In genomic region chr1:135852044-135852756, GRCm38 (mm10) we compare ENCODE assay signal across 10 mouse cellular contexts. TPM values are rescaled to one million over a fixed set of nuclear protein-coding genes. Genes with fewer than 3 reads are reported as not detected.
DNase-seq lines count a peak whose midpoint lies in the region; ATAC-seq and TF ChIP-seq lines count a peak whose summit lies in the region.
"Had no signal": no experiment of that assay in that cellular context is flagged by ENCODE, and none has a peak within 500 bp of the region (broad histone marks: within the 10 kb centered on the region; RNA-seq: fewer than 3 reads in every experiment).

No protein-coding gene starts in this region.

- no peak for TF ChIP-seq CTCF in heart, postnatal 0 days (IDR thresholded peaks at IDR 0.05; ENCODE audit: low read depth)

- no peak overlapping the region for H3K4me3 ChIP-seq in heart, embryonic 11.5 days (ENCODE audit: low read depth, low read length)
- no peak overlapping the region for H3K4me3 ChIP-seq in heart, postnatal 0 days (ENCODE audit: low read depth, low read length)
- H3K4me3 ChIP-seq in liver, embryonic 11.5 days (ENCODE audit: low read depth, low read length): no peak overlapping the region

- peaks cover 8% of the 10 kb centered on the region for H3K36me3 ChIP-seq in heart, embryonic 11.5 days (ENCODE audit: control insufficient read depth, insufficient read depth, low read length)
- H3K36me3 ChIP-seq in heart, postnatal 0 days (replicated peaks; ENCODE audit: control insufficient read depth, insufficient read depth, low read length): peaks cover 58% of the 10 kb centered on the region
- H3K36me3 ChIP-seq in liver, embryonic 11.5 days (ENCODE audit: control insufficient read depth, insufficient read depth, low read length): no peaks in the 10 kb centered on the region

- H3K4me1 ChIP-seq in heart, embryonic 11.5 days (ENCODE audit: control insufficient read depth, insufficient read depth, low read length): peaks cover 35% of the 10 kb centered on the region
- peaks cover 10% of the 10 kb centered on the region; the same call in 1 of the 2 replicates for H3K4me1 ChIP-seq in heart, postnatal 0 days (ENCODE audit: control insufficient read depth, insufficient read depth)
- H3K4me1 ChIP-seq in liver, embryonic 11.5 days (replicated peaks; ENCODE audit: control insufficient read depth, insufficient read depth, low read length): peaks cover 40% of the 10 kb centered on the region

- no peak for DNase-seq in heart, postnatal 36 days
- peak; percentile 89 for DNase-seq in brain, adult 2 months (ENCODE audit: low read depth, low spot score)
- peak; percentile 5 for DNase-seq in heart, postnatal 0 days (ENCODE audit: low spot score)
- DNase-seq in neural tube, embryonic 10.5 days (ENCODE audit: extremely low spot score, low spot score): peak; percentile 34
- no peak for DNase-seq in liver, embryonic 11.5 days (ENCODE audit: low spot score)
- no peak for DNase-seq in spleen, postnatal 10 days (ENCODE audit: low spot score in 2 of 2)
- DNase-seq in urinary bladder, postnatal 14 days (ENCODE audit: low spot score): no peak
- DNase-seq: adrenal gland, postnatal 25 days; lung, postnatal 36 days had no signal

- H3K9me3 ChIP-seq in heart, embryonic 11.5 days (replicated peaks; ENCODE audit: control insufficient read depth, low read length): no peaks in the 10 kb centered on the region
- H3K9me3 ChIP-seq in heart, postnatal 0 days (replicated peaks; ENCODE audit: control insufficient read depth, low read length): no peaks in the 10 kb centered on the region
- no peaks in the 10 kb centered on the region for H3K9me3 ChIP-seq in liver, embryonic 11.5 days (ENCODE audit: control insufficient read depth, low read length)

- 55% methylated on average over 13 of the region's 13 CpGs for WGBS in heart, embryonic 11.5 days (ENCODE audit: insufficient replicate concordance)
- WGBS in heart, postnatal 0 days: 52% methylated on average over 13 of the region's 13 CpGs
- 65% methylated on average over 13 of the region's 13 CpGs for WGBS in liver, embryonic 11.5 days

- ATAC-seq in heart, embryonic 11.5 days (replicated peaks; ENCODE audit: insufficient number of reproducible peaks, low FRiP score, low TSS enrichment): no peak
- no peak for ATAC-seq in heart, postnatal 0 days (ENCODE audit: insufficient read depth, low read depth)
- ATAC-seq in liver, embryonic 11.5 days (replicated peaks; ENCODE audit: low FRiP score): no peak

- intact Hi-C loops in heart, postnatal 36 days (cut with DNase I): no loop called here

- TF ChIP-seq EP300 in heart, postnatal 0 days (IDR thresholded peaks at IDR 0.05; ENCODE audit: low read depth): peak; percentile 86; the same call in 1 of the 2 replicates

- H3K27me3 ChIP-seq in heart, embryonic 11.5 days (ENCODE audit: control insufficient read depth, insufficient read depth, low read length): no peaks in the 10 kb centered on the region
- H3K27me3 ChIP-seq in heart, postnatal 0 days (ENCODE audit: control insufficient read depth, insufficient read depth, low read length): no peaks in the 10 kb centered on the region
- no peaks in the 10 kb centered on the region; the same call in 1 of the 2 replicates for H3K27me3 ChIP-seq in liver, embryonic 11.5 days (replicated peaks; ENCODE audit: control insufficient read depth, insufficient read depth, low read length)

- H3K4me2 ChIP-seq in heart, embryonic 11.5 days: no peak overlapping the region
- no peak overlapping the region for H3K4me2 ChIP-seq in heart, postnatal 0 days (ENCODE audit: low read depth, low read length)
- H3K4me2 ChIP-seq in liver, embryonic 11.5 days: no peak overlapping the region

- no peak overlapping the region for H3K9ac ChIP-seq in heart, embryonic 11.5 days (ENCODE audit: low read depth, low read length)
- H3K9ac ChIP-seq in heart, postnatal 0 days (replicated peaks; ENCODE audit: low read depth, low read length): no peak overlapping the region
- H3K9ac ChIP-seq in liver, embryonic 11.5 days (ENCODE audit: low read depth, low read length): no peak overlapping the region

- peak overlapping the region; percentile 29 for H3K27ac ChIP-seq in heart, embryonic 11.5 days (ENCODE audit: low read depth, low read length)
- H3K27ac ChIP-seq in heart, postnatal 0 days (ENCODE audit: low read depth): peak overlapping the region; percentile 46
- no peak overlapping the region for H3K27ac ChIP-seq in liver, embryonic 11.5 days (ENCODE audit: low read depth, low read length)

RNA-seq across cellular contexts. Expression of gene Tnnt2, which starts 16.0 kb away (rescaled TPM):
- polyA plus RNA-seq in heart, embryonic 11.5 days (2014; fragmentation: Nextera tagmentation; extraction: Ambion mirVana): 3,916 and 3,947 TPM in 2 replicates
- total RNA-seq in heart, postnatal 36 days (2021): 1,000 to 10,000 TPM; 8,733 to 8,759 TPM
- 1,865 and 1,929 TPM in 2 replicates for total RNA-seq in heart, postnatal 0 days (2014; rRNA removed; ENCODE audit: low replicate concordance)
- polyA plus RNA-seq in heart, postnatal 0 days (2015; fragmentation: Nextera tagmentation; extraction: Ambion mirVana): 13,184 and 14,025 TPM in 2 replicates
- polyA plus RNA-seq in liver, embryonic 11.5 days (2014; fragmentation: Nextera tagmentation; extraction: Ambion mirVana): 12.9 and 37.4 TPM in 2 replicates

RNA-seq across cellular contexts. Expression of gene Lad1, which starts 33.8 kb away (rescaled TPM):
- 2.3 and 3.1 TPM in 2 replicates for polyA plus RNA-seq in heart, embryonic 11.5 days (2014; fragmentation: Nextera tagmentation; extraction: Ambion mirVana)
- total RNA-seq in heart, postnatal 36 days (2021): 1 to 10 TPM; 5.6 to 8.2 TPM
- 4.4 and 32.9 TPM in 2 replicates for total RNA-seq in heart, postnatal 0 days (2014; rRNA removed; ENCODE audit: low replicate concordance)
- polyA plus RNA-seq in heart, postnatal 0 days (2015; fragmentation: Nextera tagmentation; extraction: Ambion mirVana): 9.1 and 11.1 TPM in 2 replicates
- 0.99 and 1.7 TPM in 2 replicates for polyA plus RNA-seq in liver, embryonic 11.5 days (2014; fragmentation: Nextera tagmentation; extraction: Ambion mirVana)
- total RNA-seq: adrenal gland, postnatal 25 days had no signal

Comparison
In these comparisons a context has a peak if more than half of its experiments do, and no peak if none do; other contexts are left out.
1. DNase-seq: peak in brain, adult 2 months (single experiment), heart, postnatal 0 days (single experiment) and neural tube, embryonic 10.5 days (single experiment); none in heart, postnatal 36 days (0 of 2), liver, embryonic 11.5 days (single experiment), spleen, postnatal 10 days (0 of 2) and urinary bladder, postnatal 14 days (single experiment).
2. RNA of gene Tnnt2, which starts 16.0 kb away (polyA plus RNA-seq): 13,184 to 14,025 TPM in heart, postnatal 0 days and 3,916 to 3,947 TPM in heart, embryonic 11.5 days; 12.9 to 37.4 TPM in liver, embryonic 11.5 days; every median in the first group is over 100 times any median in the second.